Mouse (Mus musculus) limb, embryonic 11.5 days (tissue): Measurements from ENCODE around the gene Mapk6. TPM values are rescaled to one million over a fixed set of nuclear protein-coding genes. Genes with fewer than 3 reads are reported as not detected.
"Not testable (repeated sequence)": the region's sequence is repeated elsewhere in the genome, so short reads cannot be mapped to it uniquely, and the experiment has no call there.

Source experiments
- ATAC-seq: fragments of 200-750 bp; cut with Nextera tagmentation; 2 replicates; pipeline ENCODE4 v1.8.0; 2017; ENCODE audit warnings: low read depth; ENCODE audit not compliant: insufficient number of reproducible peaks, low FRiP score, low TSS enrichment
- DNase-seq: peaks from one replicate; pipeline ENCODE4 v3.0.0-alpha.2; 2015; ENCODE audit warnings: low spot score
- H3K27ac ChIP-seq: fragments of 300-500 bp; sonication (generic); replicated peaks from 2 replicates; pipeline ENCODE4 v1.5.1; 2014; ENCODE audit warnings: low read depth, mild to moderate bottlenecking, low read length
- H3K27me3 ChIP-seq: fragments of 300-500 bp; sonication (generic); 2 replicates; pipeline ENCODE4 v1.6.1; 2014; ENCODE audit warnings: mild to moderate bottlenecking, low read length, mixed read lengths; ENCODE audit not compliant: control insufficient read depth, insufficient read depth
- H3K36me3 ChIP-seq: fragments of 300-500 bp; sonication (generic); 2 replicates; pipeline ENCODE4 v1.6.1; 2014; ENCODE audit warnings: mild to moderate bottlenecking, low read length, moderate library complexity, mixed read lengths; ENCODE audit not compliant: control insufficient read depth, insufficient read depth
- H3K4me1 ChIP-seq: fragments of 300-500 bp; sonication (generic); 2 replicates; pipeline ENCODE4 v1.6.1; 2014; ENCODE audit warnings: low read length, mixed read lengths; ENCODE audit not compliant: control insufficient read depth, insufficient read depth
- H3K4me2 ChIP-seq: fragments of 300-500 bp; sonication (generic); 2 replicates; pipeline ENCODE4 v1.6.1; 2014; ENCODE audit warnings: low read depth, mild to moderate bottlenecking, moderate library complexity; ENCODE audit not compliant: severe bottlenecking
- H3K4me3 ChIP-seq: fragments of 300-500 bp; sonication (generic); 2 replicates; pipeline ENCODE4 v1.5.1; 2014; ENCODE audit warnings: low read depth, low read length
- H3K9ac ChIP-seq: fragments of 300-500 bp; sonication (generic); 2 replicates; pipeline ENCODE4 v1.6.1; 2014; ENCODE audit warnings: mild to moderate bottlenecking, low read length
- H3K9me3 ChIP-seq: fragments of 300-500 bp; sonication (generic); 2 replicates; pipeline ENCODE4 v1.6.1; 2016; ENCODE audit warnings: low read length; ENCODE audit not compliant: control insufficient read depth
- WGBS: fragments of 180-500 bp; shearing (Covaris S2); extraction: QIAGEN DNeasy Blood & Tissue Kit; methylation state at CpG from one replicate; pipeline ENCODE4 v1.1.7; 2014; 5-methylcytosine and 5-hydroxymethylcytosine counted together
- polyA plus RNA-seq: library from polyadenylated mRNA; unstranded; fragments of >200 nt; fragmentation: Nextera tagmentation; extraction: Ambion mirVana; gene quantifications from 2 replicates; pipeline ENCODE4 v1.2.1, GENCODE M21; 2014

Gene Mapk6
- polyA plus RNA-seq, 1 experiment from 2014 or later, result 151 TPM

DNA sequence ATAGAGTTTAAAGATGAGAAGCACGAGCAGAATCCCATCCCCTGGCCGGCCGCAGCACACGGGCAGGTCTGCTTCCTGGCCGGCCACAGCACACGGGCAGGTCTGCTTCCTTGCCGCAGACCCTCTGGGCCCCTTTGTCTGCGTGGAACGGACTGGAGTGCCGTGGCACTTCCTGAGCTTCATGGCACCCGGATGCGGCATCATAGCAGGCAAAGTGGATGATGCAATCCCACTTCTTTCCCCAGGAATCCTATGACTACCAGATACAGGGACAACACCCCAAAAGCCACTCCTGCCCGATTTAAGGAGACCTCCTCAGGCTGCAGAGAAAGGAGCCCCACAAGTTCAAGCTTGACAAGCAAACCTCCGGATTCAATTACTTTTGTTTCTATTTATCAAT lies 27.0 kb downstream of the Mapk6 start:
- Histone ChIP-seq H3K27ac (no peak overlapping the region), H3K27me3 (no peaks in the 10 kb centered on the region), H3K9ac (no peak overlapping the region), H3K4me2 (no peak overlapping the region), H3K9me3 (no peaks in the 10 kb centered on the region), H3K36me3 (peaks cover 2% of the 10 kb centered on the region; the same call in 1 of the 2 replicates), H3K4me1 (no peaks in the 10 kb centered on the region), H3K4me3 (no peak overlapping the region)
- DNase-seq, result no peak
- no peak for ATAC-seq
- WGBS, result 93% methylated on average over 14 of the region's 14 CpGs

DNA sequence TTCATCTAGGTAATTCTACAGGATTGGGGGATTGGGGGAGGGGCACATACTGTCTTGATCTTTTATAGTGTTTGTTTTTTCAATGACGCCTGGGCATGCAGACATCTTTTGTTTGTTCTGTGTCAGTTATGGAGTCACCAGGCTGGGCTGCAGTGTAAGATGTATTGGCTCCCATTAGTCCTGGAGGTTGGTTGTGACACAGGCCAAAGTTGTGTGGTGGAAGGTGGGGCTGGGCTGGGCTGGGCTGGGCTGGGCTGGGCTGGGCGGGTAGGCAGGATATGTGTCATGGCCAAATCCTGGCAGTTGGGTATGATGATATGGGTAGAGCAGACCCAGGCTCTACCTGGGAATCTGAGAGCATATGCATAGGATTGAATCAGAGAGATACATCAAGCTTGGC lies 31.0 kb downstream of the Mapk6 start:
- no peak overlapping the region for H3K4me2 ChIP-seq
- no peaks in the 10 kb centered on the region for H3K27me3 ChIP-seq
- ATAC-seq (no peak), DNase-seq (no peak)
- H3K9ac ChIP-seq, result no peak overlapping the region
- H3K36me3 ChIP-seq, result no peaks in the 10 kb centered on the region
- WGBS, result 77% methylated on average over 2 of the region's 2 CpGs
- H3K27ac ChIP-seq, result no peak overlapping the region
- H3K9me3 ChIP-seq, result no peaks in the 10 kb centered on the region
- H3K4me3 ChIP-seq, result no peak overlapping the region
- no peaks in the 10 kb centered on the region for H3K4me1 ChIP-seq

- Histone ChIP-seq H3K9ac (no peak overlapping the region), H3K36me3 (no peaks in the 10 kb centered on the region), H3K4me3 (no peak overlapping the region), H3K27me3 (no peaks in the 10 kb centered on the region), H3K27ac (no peak overlapping the region), H3K9me3 (no peaks in the 10 kb centered on the region), H3K4me1 (no peaks in the 10 kb centered on the region), H3K4me2 (no peak overlapping the region)
- no peak for ATAC-seq
- 79% methylated on average over 1 of the region's 1 CpGs for WGBS
- DNase-seq, result no peak
Observed at GRCm38 (mm10) chr9:75376428-75376827, 33.4 kb downstream of the Mapk6 start.

GRCm38 (mm10) chr9:75375606-75376005 lies 34.2 kb downstream of the Mapk6 start:
- no peak overlapping the region for H3K4me2 ChIP-seq
- no peaks in the 10 kb centered on the region for H3K36me3 ChIP-seq
- DNase-seq, result no peak
- H3K4me3 ChIP-seq, result no peak overlapping the region
- H3K9me3 ChIP-seq, result no peaks in the 10 kb centered on the region
- 95% methylated on average over 9 of the region's 9 CpGs for WGBS
- ATAC-seq, result no peak
- H3K9ac ChIP-seq, result no peak overlapping the region
- no peaks in the 10 kb centered on the region for H3K27me3 ChIP-seq
- no peaks in the 10 kb centered on the region for H3K4me1 ChIP-seq
- H3K27ac ChIP-seq, result no peak overlapping the region

DNA sequence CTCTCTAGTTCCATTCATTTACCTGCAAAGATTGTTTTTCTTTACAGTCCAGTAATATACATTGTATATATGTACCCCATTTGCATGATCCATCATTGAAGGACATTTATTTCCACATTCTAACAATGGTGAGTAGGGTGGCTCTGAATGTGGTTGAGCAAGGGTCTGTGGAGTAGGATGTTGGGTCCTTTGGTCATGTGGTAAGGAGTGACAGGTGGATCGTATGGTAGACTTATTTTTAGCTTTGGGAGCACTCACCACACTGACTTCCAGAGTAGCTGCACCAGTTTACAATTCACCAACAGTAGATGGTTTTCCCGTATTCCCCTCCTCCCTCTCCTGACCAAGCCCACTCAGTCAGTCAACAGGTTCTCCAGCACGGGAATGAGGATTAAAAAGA lies 41.0 kb downstream of the Mapk6 start:
- ATAC-seq (no peak), DNase-seq (no peak)
- no peak overlapping the region for H3K4me3 ChIP-seq
- WGBS, result 81% methylated on average over 3 of the region's 3 CpGs
- no peak overlapping the region for H3K4me2 ChIP-seq
- no peaks in the 10 kb centered on the region for H3K27me3 ChIP-seq
- no peaks in the 10 kb centered on the region for H3K4me1 ChIP-seq
- no peak overlapping the region for H3K9ac ChIP-seq
- H3K36me3 ChIP-seq, result no peaks in the 10 kb centered on the region
- H3K27ac ChIP-seq, result no peak overlapping the region
- H3K9me3 ChIP-seq, result no peaks in the 10 kb centered on the region

DNA sequence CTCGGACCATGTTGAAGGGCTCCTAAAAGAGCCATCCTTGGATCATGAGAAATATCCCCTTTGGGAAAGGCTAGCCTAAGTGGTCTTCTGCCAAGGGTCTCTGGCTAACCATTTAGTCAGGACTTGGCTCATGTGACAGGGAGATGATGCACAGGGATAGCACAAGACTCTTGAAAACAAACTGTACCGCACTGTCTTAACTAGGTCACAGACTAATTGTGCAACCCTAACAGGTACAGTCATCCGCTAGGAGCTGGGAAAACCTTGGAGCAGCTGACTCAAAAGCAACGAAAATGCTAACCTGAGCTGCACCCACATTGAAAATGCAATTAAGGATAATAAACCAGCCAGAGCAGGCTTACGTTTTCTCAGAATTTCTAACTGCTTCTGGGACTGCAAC lies 43.6 kb downstream of the Mapk6 start:
- ATAC-seq (no peak), DNase-seq (no peak)
- Histone ChIP-seq H3K27me3 (no peaks in the 10 kb centered on the region), H3K4me1 (no peaks in the 10 kb centered on the region), H3K27ac (no peak overlapping the region), H3K9me3 (no peaks in the 10 kb centered on the region), H3K9ac (no peak overlapping the region), H3K36me3 (no peaks in the 10 kb centered on the region), H3K4me3 (no peak overlapping the region), H3K4me2 (no peak overlapping the region)
- 68% methylated on average over 5 of the region's 5 CpGs for WGBS

- no peak for DNase-seq
- Histone ChIP-seq H3K4me2 (no peak overlapping the region), H3K4me1 (no peaks in the 10 kb centered on the region), H3K27me3 (no peaks in the 10 kb centered on the region), H3K4me3 (no peak overlapping the region), H3K27ac (no peak overlapping the region), H3K9ac (no peak overlapping the region), H3K9me3 (no peaks in the 10 kb centered on the region), H3K36me3 (no peaks in the 10 kb centered on the region)
- WGBS, result 85% methylated on average over 4 of the region's 4 CpGs
- ATAC-seq, result no peak
Observed at GRCm38 (mm10) chr9:75365195-75365594, 44.6 kb downstream of the Mapk6 start.

DNA sequence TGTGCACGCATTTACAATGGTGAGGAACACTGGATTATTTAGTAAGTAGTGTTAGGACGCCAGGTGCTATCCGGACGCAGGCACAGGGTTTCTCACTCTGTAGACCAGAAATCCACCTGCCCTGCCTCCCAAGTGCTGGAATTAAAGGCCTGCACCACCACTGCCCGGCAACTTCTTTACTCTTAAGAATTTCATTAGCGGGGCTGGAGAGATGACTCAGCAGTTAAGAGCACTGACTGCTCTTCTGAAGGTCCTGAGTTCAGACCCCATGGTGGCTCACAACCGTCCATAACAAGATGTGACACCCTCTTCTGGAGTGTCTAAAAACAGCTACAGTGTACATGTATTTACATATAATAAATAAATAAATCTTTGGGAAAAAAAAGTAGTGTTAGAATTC lies 46.1 kb downstream of the Mapk6 start:
- ATAC-seq, result not testable (repeated sequence)
- WGBS, result 72% methylated on average over 7 of the region's 7 CpGs

DNA sequence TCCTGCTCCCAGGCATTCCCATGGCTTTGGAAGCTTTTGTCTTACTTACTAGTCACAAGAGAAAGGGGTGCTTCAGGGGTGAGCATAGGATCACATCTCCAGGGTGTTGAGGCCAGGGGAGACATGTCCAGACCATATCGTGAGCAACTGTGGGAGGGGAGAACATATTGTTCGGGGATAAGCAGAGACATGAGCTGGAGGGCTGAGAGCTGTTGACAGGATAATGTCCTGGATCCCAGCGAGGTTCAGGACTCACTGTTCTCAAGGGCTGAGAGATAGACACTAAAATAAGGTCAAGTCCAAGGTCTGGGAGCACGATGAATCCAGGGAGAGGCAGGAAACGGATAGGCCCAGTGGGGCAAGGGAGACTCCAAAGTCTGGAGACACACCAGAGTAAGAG lies 46.8 kb downstream of the Mapk6 start:
- H3K27me3 ChIP-seq, result no peaks in the 10 kb centered on the region
- no peak overlapping the region for H3K9ac ChIP-seq
- no peaks in the 10 kb centered on the region for H3K4me1 ChIP-seq
- H3K9me3 ChIP-seq, result no peaks in the 10 kb centered on the region
- DNase-seq, result no peak
- no peak for ATAC-seq
- 83% methylated on average over 5 of the region's 5 CpGs for WGBS
- no peak overlapping the region for H3K27ac ChIP-seq
- no peak overlapping the region for H3K4me3 ChIP-seq
- H3K4me2 ChIP-seq, result no peak overlapping the region
- H3K36me3 ChIP-seq, result no peaks in the 10 kb centered on the region

More for the DNA sequence above, 46.1 kb downstream of the Mapk6 start:
- DNase-seq, H3K27me3 ChIP-seq, H3K27ac ChIP-seq, H3K36me3 ChIP-seq, H3K9me3 ChIP-seq, H3K4me3 ChIP-seq, H3K4me2 ChIP-seq, H3K9ac ChIP-seq, H3K4me1 ChIP-seq: not testable (repeated sequence)
